ENCODE assay signal across 34 mouse cellular contexts in the genomic region with DNA sequence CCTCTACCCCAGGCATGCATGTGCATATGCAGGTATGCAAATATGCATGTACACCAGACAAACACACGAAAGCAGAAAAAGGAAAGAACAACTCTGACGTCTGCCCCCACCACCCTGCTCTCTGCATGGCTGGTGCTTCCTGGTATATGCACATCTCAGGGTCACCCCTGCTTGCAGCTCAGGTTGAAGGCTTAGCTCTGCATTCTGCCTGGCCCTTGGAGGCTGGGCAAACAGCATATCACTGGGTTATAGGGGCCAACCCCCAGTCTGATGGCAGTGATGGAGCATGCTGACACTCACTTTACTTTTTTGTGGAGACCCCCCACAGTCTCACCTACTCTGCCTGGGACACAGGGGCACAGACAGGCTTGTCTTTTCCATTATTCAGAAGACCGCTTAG.
"Had no signal": no experiment of that assay in that cellular context is flagged by ENCODE, and none has a peak within 500 bp of the region (broad histone marks: within the 10 kb centered on the region; RNA-seq: fewer than 3 reads in every experiment).

No protein-coding gene starts in this region.

- H3K9ac ChIP-seq: heart, embryonic 12.5 days; heart, embryonic 13.5 days; heart, embryonic 15.5 days; hindbrain, embryonic 12.5 days; hindbrain, embryonic 13.5 days; hindbrain, embryonic 14.5 days; hindbrain, embryonic 15.5 days; intestine, embryonic 15.5 days; kidney, embryonic 15.5 days had no signal

- DNase-seq: heart, postnatal 10 days; heart, postnatal 14 days; heart, postnatal 36 days; heart, postnatal 4 days; kidney, adult 11 months; kidney, adult 18-20 months; kidney, adult 2 months; kidney, adult 8-10 months; kidney, adult 9 months; kidney, postnatal 10 days; kidney, postnatal 14 days; kidney, postnatal 25 days; kidney, postnatal 36 days; kidney, postnatal 4 days; layer of hippocampus, adult 9-11 months; layer of hippocampus, postnatal 36 days had no signal

- ATAC-seq: hindbrain, embryonic 16.5 days; hindbrain, postnatal 0 days; inflammation-experienced regulatory T-cells, adult 6 months; intestine, embryonic 15.5 days; intestine, embryonic 16.5 days; intestine, postnatal 0 days had no signal

- H3K4me1 ChIP-seq: heart, embryonic 12.5 days; heart, embryonic 13.5 days; heart, embryonic 15.5 days; hindbrain, embryonic 12.5 days; hindbrain, embryonic 15.5 days; intestine, embryonic 15.5 days; kidney, embryonic 15.5 days had no signal

- H3K4me3 ChIP-seq: heart, embryonic 12.5 days; heart, embryonic 13.5 days; heart, embryonic 15.5 days; hindbrain, embryonic 10.5 days; hindbrain, embryonic 12.5 days; hindbrain, embryonic 13.5 days; hindbrain, embryonic 15.5 days; intestine, embryonic 15.5 days; kidney, embryonic 15.5 days; layer of hippocampus, adult 2 months; left cerebral cortex, adult 2 months had no signal

- H3K36me3 ChIP-seq: heart, embryonic 12.5 days; heart, embryonic 13.5 days; heart, embryonic 15.5 days; hindbrain, embryonic 10.5 days; hindbrain, embryonic 12.5 days; hindbrain, embryonic 13.5 days; hindbrain, embryonic 15.5 days; intestine, embryonic 15.5 days; kidney, embryonic 15.5 days had no signal

- H3K27ac ChIP-seq: heart, embryonic 13.5 days; heart, embryonic 15.5 days; hindbrain, embryonic 10.5 days; hindbrain, embryonic 12.5 days; hindbrain, embryonic 13.5 days; hindbrain, embryonic 14.5 days; hindbrain, embryonic 15.5 days; hindbrain, postnatal 0 days; intestine, embryonic 15.5 days; kidney, embryonic 15.5 days; kidney, postnatal 0 days; layer of hippocampus, adult 2 months; left cerebral cortex, adult 2 months had no signal

- H3K27me3 ChIP-seq: heart, embryonic 12.5 days; heart, embryonic 13.5 days; heart, embryonic 15.5 days; hindbrain, embryonic 12.5 days; hindbrain, embryonic 13.5 days; hindbrain, embryonic 15.5 days; intestine, embryonic 15.5 days; kidney, embryonic 15.5 days had no signal

- H3K4me2 ChIP-seq: heart, embryonic 12.5 days; heart, embryonic 13.5 days; heart, embryonic 15.5 days; hindbrain, embryonic 12.5 days; hindbrain, embryonic 13.5 days; hindbrain, embryonic 14.5 days; hindbrain, embryonic 15.5 days; intestine, embryonic 15.5 days; kidney, embryonic 15.5 days had no signal

- H3K9me3 ChIP-seq: heart, embryonic 12.5 days; heart, embryonic 13.5 days; heart, embryonic 15.5 days; hindbrain, embryonic 10.5 days; hindbrain, embryonic 12.5 days; hindbrain, embryonic 13.5 days; hindbrain, embryonic 15.5 days; intestine, embryonic 15.5 days; kidney, embryonic 15.5 days had no signal
